Mouse (Mus musculus) heart, postnatal 25 days (tissue): ENCODE measurements around the gene Atp5f1. TPM values are rescaled to one million over a fixed set of nuclear protein-coding genes. Genes with fewer than 3 reads are reported as not detected.
"Not testable (repeated sequence)": the region's sequence is repeated elsewhere in the genome, so short reads cannot be mapped to it uniquely, and the experiment has no call there.

Source experiments
- DNase-seq: peaks from one replicate; pipeline ENCODE4 v3.0.0; 2022; ENCODE audit warnings: low spot score
- intact Hi-C: fragments of 180-260 bp; cut with DNase I; formaldehyde crosslinking; loops from one replicate; pipeline ENCODE4 v1.15.1; 2025
- total RNA-seq, 2 experiments: library from RNA; stranded (reverse); gene quantifications; 2 replicates each; pipeline ENCODE4 v1.2.3; 2021

The Atp5f1 gene
- total RNA-seq, 2 experiments from 2014 or later: 1,206 to 1,242 TPM

GRCm38 (mm10) chr3:105932240-105933071 lies 27.4 kb downstream of the Atp5f1 start, which contains the start of gene I830077J02Rik:
Gene I830077J02Rik, minus strand, starts transcription at chr3:105932664.
- no peak for DNase-seq

GRCm38 (mm10) chr3:105931095-105931494 lies 28.8 kb downstream of the Atp5f1 start:
- DNase-seq: no peak
- intact Hi-C loops: no loop called here

More at GRCm38 (mm10) chr3:105932240-105933071, 27.4 kb downstream of the Atp5f1 start, which contains the start of gene I830077J02Rik:
- intact Hi-C loops: no loop called here

- intact Hi-C loops: no loop called here
- no peak for DNase-seq
Measured at GRCm38 (mm10) chr3:105929821-105930220, 30.1 kb downstream of the Atp5f1 start.

- no peak for DNase-seq
- intact Hi-C loops: no loop called here
Measured at GRCm38 (mm10) chr3:105928781-105929180, 31.1 kb downstream of the Atp5f1 start.

- intact Hi-C loops: no loop called here
- no peak for DNase-seq
Measured at GRCm38 (mm10) chr3:105928195-105928569, 31.7 kb downstream of the Atp5f1 start.

- DNase-seq: no peak
- intact Hi-C loops: no loop called here
Measured at GRCm38 (mm10) chr3:105927561-105928194, 32.2 kb downstream of the Atp5f1 start.

- DNase-seq: no peak
- intact Hi-C loops: no loop called here
Measured at GRCm38 (mm10) chr3:105924616-105925015, 35.3 kb downstream of the Atp5f1 start.

- intact Hi-C loops: no loop called here
- no peak for DNase-seq
Measured at GRCm38 (mm10) chr3:105921959-105922358, 37.9 kb downstream of the Atp5f1 start.

GRCm38 (mm10) chr3:105920743-105921142 lies 39.2 kb downstream of the Atp5f1 start:
- DNase-seq, intact Hi-C loops: not testable (repeated sequence)

- DNase-seq: no peak
- intact Hi-C loops: no loop called here
Measured at GRCm38 (mm10) chr3:105918355-105918745, 41.5 kb downstream of the Atp5f1 start.

GRCm38 (mm10) chr3:105917656-105918354 lies 42.1 kb downstream of the Atp5f1 start:
- intact Hi-C loops: no loop called here
- DNase-seq: no peak

- DNase-seq, intact Hi-C loops: not testable (repeated sequence)
Measured at GRCm38 (mm10) chr3:105916455-105916854, 43.4 kb downstream of the Atp5f1 start.

- intact Hi-C loops: no loop called here
- DNase-seq: no peak
Measured at GRCm38 (mm10) chr3:105915281-105915680, 44.6 kb downstream of the Atp5f1 start.

- DNase-seq: no peak
- intact Hi-C loops: no loop called here
Measured at GRCm38 (mm10) chr3:105913839-105914681, 45.8 kb downstream of the Atp5f1 start.

- no peak for DNase-seq
- intact Hi-C loops: no loop called here
Measured at GRCm38 (mm10) chr3:105912097-105912880, 47.6 kb downstream of the Atp5f1 start.

- intact Hi-C loops: no loop called here
- no peak for DNase-seq
Measured at GRCm38 (mm10) chr3:105910519-105911190, 49.2 kb downstream of the Atp5f1 start.

GRCm38 (mm10) chr3:105908976-105909375 lies 50.9 kb downstream of the Atp5f1 start:
- DNase-seq: no peak
- intact Hi-C loops: no loop called here

GRCm38 (mm10) chr3:105907956-105908655 lies 51.8 kb downstream of the Atp5f1 start:
- DNase-seq: no peak
- intact Hi-C loops: no loop called here
